Mouse (Mus musculus) liver, embryonic 14.5 days (tissue): Measurements from ENCODE around the gene Nudt4. TPM values are rescaled to one million over a fixed set of nuclear protein-coding genes. Genes with fewer than 3 reads are reported as not detected.

Source experiments
- ATAC-seq: fragments of 200-750 bp; cut with Nextera tagmentation; 2 replicates; pipeline ENCODE4 v1.8.0; 2017; ENCODE audit warnings: moderate number of reproducible peaks, mild to moderate bottlenecking, moderate library complexity; ENCODE audit not compliant: insufficient read depth
- DNase-seq, 3 experiments: peaks; one replicate each; pipeline ENCODE4 v3.0.0-alpha.2; 2012 to 2013; ENCODE audit warnings: low read depth in 3 of 3, low spot score in 3 of 3
- H3K27ac ChIP-seq: fragments of 300-500 bp; sonication (generic); 2 replicates; pipeline ENCODE4 v1.5.1; 2014; ENCODE audit warnings: moderate library complexity, mild to moderate bottlenecking, control low read depth, inconsistent platforms
- H3K27me3 ChIP-seq: fragments of 300-500 bp; sonication (generic); 2 replicates; pipeline ENCODE4 v1.6.1; 2014; ENCODE audit warnings: mild to moderate bottlenecking, low read length, moderate library complexity; ENCODE audit not compliant: control insufficient read depth, insufficient read depth
- H3K36me3 ChIP-seq: fragments of 300-500 bp; sonication (generic); replicated peaks from 2 replicates; pipeline ENCODE4 v1.6.1; 2014; ENCODE audit warnings: low read depth; ENCODE audit not compliant: control insufficient read depth, insufficient read depth
- H3K4me1 ChIP-seq, 2 experiments: fragments of 200-500 bp in 1 of 2; fragments of 300-500 bp in 1 of 2; sonication (generic) in 1 of 2; replicated peaks; 2 replicates each; pipeline ENCODE4 v1.6.1; 2012 to 2014; ENCODE audit warnings: antibody characterized with exemption in 1 of 2, inconsistent platforms in 1 of 2, low read length in 1 of 2; ENCODE audit not compliant: control insufficient read depth in 2 of 2, insufficient read depth in 2 of 2
- H3K4me2 ChIP-seq: fragments of 300-500 bp; sonication (generic); 2 replicates; pipeline ENCODE4 v1.6.1; 2014; ENCODE audit warnings: low read depth, mild to moderate bottlenecking, control low read depth, moderate library complexity
- H3K4me3 ChIP-seq, 2 experiments: fragments of 200-500 bp in 1 of 2; fragments of 300-500 bp in 1 of 2; sonication (generic) in 1 of 2; 2 replicates each; pipeline ENCODE4 v1.5.1; 2012 to 2014; ENCODE audit warnings: low read depth in 2 of 2, low read length in 2 of 2, mild to moderate bottlenecking in 2 of 2, control low read depth in 1 of 2, inconsistent platforms in 1 of 2, moderate library complexity in 1 of 2; ENCODE audit not compliant: insufficient read depth in 1 of 2
- H3K9ac ChIP-seq: fragments of 300-500 bp; sonication (generic); replicated peaks from 2 replicates; pipeline ENCODE4 v1.6.1; 2014; ENCODE audit warnings: mild to moderate bottlenecking, control low read depth, moderate library complexity
- H3K9me3 ChIP-seq: fragments of 300-500 bp; sonication (generic); 2 replicates; pipeline ENCODE4 v1.6.1; 2016; ENCODE audit warnings: low read length, mixed read lengths; ENCODE audit not compliant: control insufficient read depth
- CTCF ChIP-seq: IDR thresholded peaks from 2 replicates; pipeline ENCODE4 v1.5.1; 2016; ENCODE audit warnings: antibody characterized with exemption, low read depth, control low read depth
- EP300 ChIP-seq: IDR thresholded peaks from 2 replicates; pipeline ENCODE4 v1.6.1; 2016; ENCODE audit warnings: antibody characterized with exemption, low read depth
- WGBS: fragments of 180-500 bp; shearing (Covaris S2); extraction: QIAGEN DNeasy Blood & Tissue Kit; methylation state at CpG from one replicate; pipeline ENCODE4 v1.1.7; 2014; ENCODE audit not compliant: insufficient replicate concordance; 5-methylcytosine and 5-hydroxymethylcytosine counted together
- polyA plus RNA-seq, 2 experiments: library from polyadenylated mRNA; depleted of rRNA in 1 of 2; stranded (reverse) in 1 of 2; unstranded in 1 of 2; fragments of >200 nt; fragmentation: Nextera tagmentation in 1 of 2; extraction: Ambion mirVana in 1 of 2; gene quantifications; 2 replicates each; pipeline versions ENCODE4 v1.2.1 to v1.2.3; 2012 to 2014

Nudt4 gene
- polyA plus RNA-seq, 2 experiments: 49.7 to 95.5 TPM

- Histone ChIP-seq H3K9ac (no peak overlapping the region), H3K27ac (no peak overlapping the region), H3K4me2 (no peak overlapping the region), H3K4me1 (peaks cover 0 to 7% of the 10 kb centered on the region in 2 experiments; a peak in 3 of 4 replicates), H3K4me3 (no peak overlapping the region), H3K36me3 (no peaks in the 10 kb centered on the region), H3K27me3 (no peaks in the 10 kb centered on the region), H3K9me3 (no peaks in the 10 kb centered on the region)
- ATAC-seq (no peak), DNase-seq (no peak)
- 63% methylated on average over 8 of the region's 8 CpGs for WGBS
- TF ChIP-seq CTCF (no peak), EP300 (no peak)
Measured at GRCm38 (mm10) chr10:95535399-95536221, 28.3 kb downstream of the Nudt4 start.

- H3K27ac ChIP-seq: no peak overlapping the region
- no peaks in the 10 kb centered on the region for H3K9me3 ChIP-seq
- TF ChIP-seq CTCF (no peak), EP300 (no peak)
- 87% methylated on average over 7 of the region's 7 CpGs for WGBS
- ATAC-seq: no peak
- H3K27me3 ChIP-seq: no peaks in the 10 kb centered on the region
- peaks cover 1 to 7% of the 10 kb centered on the region in 2 experiments; a peak in 3 of 4 replicates for H3K4me1 ChIP-seq
- H3K9ac ChIP-seq: no peak overlapping the region
- H3K4me3 ChIP-seq: no peak overlapping the region
- no peak overlapping the region for H3K4me2 ChIP-seq
- DNase-seq: no peak
- no peaks in the 10 kb centered on the region for H3K36me3 ChIP-seq
Measured at GRCm38 (mm10) chr10:95533382-95533781, 30.6 kb downstream of the Nudt4 start.

GRCm38 (mm10) chr10:95532916-95533315 lies 31.0 kb downstream of the Nudt4 start:
- Histone ChIP-seq H3K9me3 (no peaks in the 10 kb centered on the region), H3K36me3 (no peaks in the 10 kb centered on the region), H3K9ac (no peak overlapping the region), H3K4me1 (peaks cover 1 to 6% of the 10 kb centered on the region in 2 experiments; a peak in 3 of 4 replicates), H3K4me3 (no peak overlapping the region), H3K27me3 (no peaks in the 10 kb centered on the region), H3K27ac (no peak overlapping the region), H3K4me2 (no peak overlapping the region)
- no peak for ATAC-seq
- DNase-seq: no peak
- TF ChIP-seq CTCF (no peak), EP300 (no peak)
- 54% methylated on average over 5 of the region's 5 CpGs for WGBS

GRCm38 (mm10) chr10:95530551-95531121 lies 33.3 kb downstream of the Nudt4 start:
- H3K36me3 ChIP-seq: no peaks in the 10 kb centered on the region
- H3K27ac ChIP-seq: no peak overlapping the region
- H3K9ac ChIP-seq: no peak overlapping the region
- H3K4me3 ChIP-seq: no peak overlapping the region
- no peaks in the 10 kb centered on the region for H3K9me3 ChIP-seq
- peaks cover 1 to 3% of the 10 kb centered on the region in 2 experiments; a peak in 1 of 4 replicates for H3K4me1 ChIP-seq
- TF ChIP-seq CTCF (no peak), EP300 (no peak)
- DNase-seq (no peak), ATAC-seq (no peak)
- WGBS: 66% methylated on average over 2 of the region's 2 CpGs
- H3K27me3 ChIP-seq: no peaks in the 10 kb centered on the region
- no peak overlapping the region for H3K4me2 ChIP-seq

- DNase-seq: no peak
- Histone ChIP-seq H3K4me2 (no peak overlapping the region), H3K9me3 (no peaks in the 10 kb centered on the region), H3K4me1 (0 out of 4 replicates have a peak, but pooled peaks cover 0 to 3% of the 10 kb centered on the region in 2 experiments), H3K27me3 (no peaks in the 10 kb centered on the region), H3K4me3 (no peak overlapping the region), H3K27ac (no peak overlapping the region), H3K36me3 (no peaks in the 10 kb centered on the region; the same call in 1 of the 2 replicates), H3K9ac (no peak overlapping the region)
- no peak for ATAC-seq
- TF ChIP-seq EP300 (no peak), CTCF (no peak)
- 69% methylated on average over 5 of the region's 5 CpGs for WGBS
Measured at GRCm38 (mm10) chr10:95526495-95527122, 37.3 kb downstream of the Nudt4 start.
